Mouse (Mus musculus): ENCODE measurements around the gene Wdr48. TPM values are rescaled to one million over a fixed set of nuclear protein-coding genes. Genes with fewer than 3 reads are reported as not detected.

Wdr48 gene
- polyA plus RNA-seq, 1 experiment: 55.0 TPM

GRCm38 (mm10) chr9:119889446-119889845, 5.2 kb upstream of the Wdr48 start:
- TF ChIP-seq POLR2A (IDR thresholded peaks at IDR 0.05; ENCODE audit: borderline replicate concordance, low read depth, low read length) (no peak), CTCF (IDR thresholded peaks at IDR 0.05; ENCODE audit: low read depth, low read length) (no peak)
- 0 out of 2 replicates have a peak, but pooled peaks cover 2% of the 10 kb centered on the region for H3K4me1 ChIP-seq (ENCODE audit: control insufficient read depth, insufficient read depth, low read length)

DNA sequence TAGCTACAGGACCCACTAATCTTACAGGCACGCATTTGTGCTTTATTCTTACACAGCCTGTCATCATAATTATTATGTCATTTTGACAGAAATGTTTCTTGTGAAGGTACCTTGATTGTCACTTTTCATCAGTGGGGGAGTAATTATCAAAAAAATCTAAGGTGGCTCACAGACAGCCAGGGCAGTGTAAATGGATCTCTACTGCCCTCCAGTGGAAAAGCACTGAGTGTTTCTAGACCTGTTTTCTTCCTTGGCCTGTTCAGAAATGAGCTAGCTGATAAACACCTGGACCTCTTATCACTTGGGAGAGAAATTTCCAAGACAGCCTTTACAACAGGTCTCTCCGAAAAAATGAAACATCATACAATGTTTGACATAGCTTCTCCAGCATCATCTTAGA, 4.0 kb upstream of the Wdr48 start:
- Histone ChIP-seq H3K4me1 (ENCODE audit: control insufficient read depth, insufficient read depth, low read length) (peaks cover 2% of the 10 kb centered on the region), H3K27ac (ENCODE audit: insufficient read depth, low read depth, low read length) (no peak overlapping the region), H3K4me3 (ENCODE audit: insufficient read depth, low read length) (no peak overlapping the region)
- no peak for TF ChIP-seq POLR2A (IDR thresholded peaks at IDR 0.05; ENCODE audit: borderline replicate concordance, low read depth, low read length)

More at GRCm38 (mm10) chr9:119889446-119889845, 5.2 kb upstream of the Wdr48 start:
- Histone ChIP-seq H3K27ac (ENCODE audit: insufficient read depth, low read depth, low read length) (no peak overlapping the region), H3K4me3 (ENCODE audit: insufficient read depth, low read length) (no peak overlapping the region)

GRCm38 (mm10) chr9:119893881-119894280, 797 bp upstream of the Wdr48 start:
- TF ChIP-seq POLR2A (IDR thresholded peaks at IDR 0.05; ENCODE audit: borderline replicate concordance, low read depth, low read length) (no peak), CTCF (IDR thresholded peaks at IDR 0.05; ENCODE audit: low read depth, low read length) (no peak)
- H3K4me1 ChIP-seq (ENCODE audit: control insufficient read depth, insufficient read depth, low read length): peaks cover 16% of the 10 kb centered on the region
- H3K27ac ChIP-seq (ENCODE audit: insufficient read depth, low read depth, low read length): no peak overlapping the region
- no peak overlapping the region for H3K4me3 ChIP-seq (ENCODE audit: insufficient read depth, low read length)

GRCm38 (mm10) chr9:119895040-119895721, 503 bp downstream of the Wdr48 start:
- H3K4me3 ChIP-seq (ENCODE audit: insufficient read depth, low read length): peak overlapping the region; percentile 90
- H3K27ac ChIP-seq (ENCODE audit: insufficient read depth, low read depth, low read length): peak overlapping the region; percentile 58
- TF ChIP-seq POLR2A (IDR thresholded peaks at IDR 0.05; ENCODE audit: borderline replicate concordance, low read depth, low read length): no peak
- no peak for TF ChIP-seq CTCF (IDR thresholded peaks at IDR 0.05; ENCODE audit: low read depth, low read length)
- H3K4me1 ChIP-seq (ENCODE audit: control insufficient read depth, insufficient read depth, low read length): peaks cover 27% of the 10 kb centered on the region

DNA sequence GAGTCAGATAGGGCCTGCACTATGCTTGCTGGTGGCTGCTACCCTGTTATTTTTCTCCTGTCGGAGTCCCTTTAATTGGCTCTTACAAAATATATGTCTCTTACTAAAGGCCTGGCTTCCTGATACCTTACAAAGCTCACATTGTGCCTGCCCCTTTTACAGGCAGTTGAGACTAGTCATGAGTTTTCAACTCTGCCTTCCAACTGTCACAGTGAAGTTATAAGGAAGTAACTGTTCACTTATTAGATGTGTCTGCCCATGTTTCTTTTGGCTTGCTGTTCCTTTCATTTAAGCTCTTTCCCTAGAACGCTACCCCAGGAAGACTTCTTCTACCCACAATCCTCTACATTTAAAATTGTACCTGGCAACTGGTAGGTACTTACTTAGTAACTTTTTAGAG, 4.8 kb downstream of the Wdr48 start:
- Histone ChIP-seq H3K4me3 (ENCODE audit: insufficient read depth, low read length) (no peak overlapping the region), H3K4me1 (ENCODE audit: control insufficient read depth, insufficient read depth, low read length) (peaks cover 37% of the 10 kb centered on the region), H3K27ac (ENCODE audit: insufficient read depth, low read depth, low read length) (0 out of 2 replicates have a peak overlapping the region, but pooled peaks have one; percentile 8)
- TF ChIP-seq POLR2A (IDR thresholded peaks at IDR 0.05; ENCODE audit: borderline replicate concordance, low read depth, low read length): no peak
- no peak for TF ChIP-seq CTCF (IDR thresholded peaks at IDR 0.05; ENCODE audit: low read depth, low read length)

DNA sequence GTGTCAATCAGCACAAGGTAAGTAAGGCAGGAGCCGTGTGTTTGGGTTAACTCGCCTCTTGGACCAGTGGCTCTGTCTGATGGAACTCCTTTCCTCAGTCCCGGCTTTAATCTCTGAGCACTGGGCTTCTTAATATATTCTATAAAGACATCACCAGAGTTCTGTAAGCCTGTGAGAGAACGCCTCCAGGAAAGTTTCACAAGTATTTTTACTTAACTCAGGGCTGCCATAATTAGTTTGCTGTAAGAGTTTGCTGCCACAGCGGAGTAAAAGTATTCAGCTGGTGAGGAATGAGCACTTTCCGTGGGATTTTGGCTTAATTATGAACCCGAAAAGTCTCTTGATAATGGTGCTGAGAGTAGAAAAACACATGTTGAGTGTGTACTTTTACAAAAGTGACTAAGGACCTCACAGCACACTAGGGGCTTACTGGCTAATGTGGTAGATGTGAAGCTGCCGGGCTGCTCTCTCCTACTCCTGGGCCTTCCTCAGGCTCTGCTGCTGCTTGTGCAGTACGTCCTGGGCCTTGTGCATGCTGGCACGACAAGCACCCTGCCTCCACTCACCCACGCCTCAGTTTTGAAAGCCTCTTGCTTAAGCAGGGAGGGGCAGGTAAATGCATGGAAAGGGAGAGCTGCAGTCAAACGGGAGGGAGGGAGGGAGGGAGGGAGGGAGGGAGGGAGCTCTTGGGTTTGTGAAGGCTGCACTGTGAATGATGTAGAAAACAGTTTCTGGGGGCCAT, 7.9 kb downstream of the Wdr48 start:
- H3K27ac ChIP-seq (ENCODE audit: insufficient read depth, low read depth, low read length): no peak overlapping the region
- H3K4me3 ChIP-seq (ENCODE audit: insufficient read depth, low read length): no peak overlapping the region
- no peak for TF ChIP-seq CTCF (IDR thresholded peaks at IDR 0.05; ENCODE audit: low read depth, low read length)
- no peak for TF ChIP-seq POLR2A (IDR thresholded peaks at IDR 0.05; ENCODE audit: borderline replicate concordance, low read depth, low read length)
- peaks cover 30% of the 10 kb centered on the region for H3K4me1 ChIP-seq (ENCODE audit: control insufficient read depth, insufficient read depth, low read length)

GRCm38 (mm10) chr9:119908708-119909107, 14.0 kb downstream of the Wdr48 start:
- TF ChIP-seq CTCF (IDR thresholded peaks at IDR 0.05; ENCODE audit: low read depth, low read length) (no peak), POLR2A (IDR thresholded peaks at IDR 0.05; ENCODE audit: borderline replicate concordance, low read depth, low read length) (no peak)
- Histone ChIP-seq H3K4me3 (ENCODE audit: insufficient read depth, low read length) (no peak overlapping the region), H3K4me1 (ENCODE audit: control insufficient read depth, insufficient read depth, low read length) (peaks cover 2% of the 10 kb centered on the region; the same call in 1 of the 2 replicates), H3K27ac (ENCODE audit: insufficient read depth, low read depth, low read length) (no peak overlapping the region)

DNA sequence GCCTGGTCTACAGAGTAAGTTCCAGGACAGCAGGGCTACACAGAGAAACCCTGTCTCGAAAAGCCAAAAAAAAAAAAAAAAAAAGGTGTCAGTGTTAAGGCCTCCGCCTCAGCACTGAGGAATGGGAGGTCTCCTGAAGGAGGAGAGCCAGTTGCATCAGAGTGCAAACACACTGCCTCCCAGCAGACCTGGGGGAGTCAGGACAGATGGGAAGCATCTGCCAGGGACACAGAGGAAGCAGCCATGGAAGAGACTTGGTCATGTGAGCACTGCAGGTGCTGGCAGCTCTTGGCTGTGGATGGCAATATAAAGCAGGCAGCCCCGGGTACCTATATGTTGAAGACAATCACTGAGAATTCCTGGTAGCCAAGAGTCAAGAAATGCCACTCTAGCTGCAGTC, 15.3 kb downstream of the Wdr48 start:
- no peak overlapping the region for H3K4me3 ChIP-seq (ENCODE audit: insufficient read depth, low read length)
- H3K4me1 ChIP-seq (ENCODE audit: control insufficient read depth, insufficient read depth, low read length): no peaks in the 10 kb centered on the region
- H3K27ac ChIP-seq (ENCODE audit: insufficient read depth, low read depth, low read length): no peak overlapping the region
- TF ChIP-seq CTCF (IDR thresholded peaks at IDR 0.05; ENCODE audit: low read depth, low read length): no peak
- no peak for TF ChIP-seq POLR2A (IDR thresholded peaks at IDR 0.05; ENCODE audit: borderline replicate concordance, low read depth, low read length)

DNA sequence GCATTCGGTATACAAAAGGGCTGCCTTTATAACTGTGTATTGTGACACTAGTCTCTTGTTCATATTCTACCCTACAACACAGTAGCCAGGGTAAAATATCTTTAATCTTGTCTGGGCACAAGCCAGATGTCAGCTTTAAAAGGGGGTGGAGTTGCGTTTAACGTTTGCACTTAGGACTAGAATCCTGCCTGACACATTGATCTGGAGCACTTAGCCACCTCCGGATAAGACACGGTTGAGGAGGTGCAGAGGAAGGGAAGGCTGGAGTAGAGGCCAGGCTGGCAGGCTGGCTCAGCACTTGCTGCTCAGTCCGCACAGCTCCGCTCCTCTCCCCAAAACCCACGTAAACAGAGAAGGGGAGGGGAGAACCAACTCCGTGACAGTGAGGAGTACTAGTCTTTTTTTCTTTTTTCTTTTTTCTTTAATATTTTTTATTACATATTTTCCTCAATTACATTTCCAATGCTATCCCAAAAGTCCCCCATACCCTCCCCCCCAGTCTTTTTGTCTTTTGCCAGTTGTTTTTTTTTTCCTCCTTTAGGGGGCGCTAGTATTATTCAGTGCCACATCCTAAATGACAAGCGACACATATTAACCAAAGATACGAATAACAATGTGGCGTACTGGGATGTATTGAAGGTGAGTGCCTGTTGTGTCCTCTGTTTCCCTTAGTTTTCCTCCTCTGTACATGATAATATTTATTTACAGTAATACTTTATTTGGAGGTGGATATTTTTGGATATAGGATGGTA, 18.6 kb downstream of the Wdr48 start:
- no peak for TF ChIP-seq POLR2A (IDR thresholded peaks at IDR 0.05; ENCODE audit: borderline replicate concordance, low read depth, low read length)
- TF ChIP-seq CTCF (IDR thresholded peaks at IDR 0.05; ENCODE audit: low read depth, low read length): no peak
- Histone ChIP-seq H3K4me3 (ENCODE audit: insufficient read depth, low read length) (no peak overlapping the region), H3K27ac (ENCODE audit: insufficient read depth, low read depth, low read length) (no peak overlapping the region), H3K4me1 (ENCODE audit: control insufficient read depth, insufficient read depth, low read length) (no peaks in the 10 kb centered on the region)
